Mouse (Mus musculus) left cerebral cortex, postnatal 4 days (tissue): ENCODE results near the gene Shld1. TPM values are rescaled to one million over a fixed set of nuclear protein-coding genes. Genes with fewer than 3 reads are reported as not detected.

ENCODE experiments used
- DNase-seq: peaks from one replicate; pipeline ENCODE4 v3.0.0-alpha.2; 2022
- intact Hi-C: fragments of 180-260 bp; cut with DNase I; formaldehyde crosslinking; loops from one replicate; pipeline ENCODE4 v1.15.1; 2025
- total RNA-seq, 2 experiments: library from RNA; stranded (reverse); gene quantifications; 2 replicates each; pipeline ENCODE4 v1.2.3; 2021

Shld1 gene
- total RNA-seq, result 1 to 10 TPM; 8.1 to 9.8 TPM

DNA sequence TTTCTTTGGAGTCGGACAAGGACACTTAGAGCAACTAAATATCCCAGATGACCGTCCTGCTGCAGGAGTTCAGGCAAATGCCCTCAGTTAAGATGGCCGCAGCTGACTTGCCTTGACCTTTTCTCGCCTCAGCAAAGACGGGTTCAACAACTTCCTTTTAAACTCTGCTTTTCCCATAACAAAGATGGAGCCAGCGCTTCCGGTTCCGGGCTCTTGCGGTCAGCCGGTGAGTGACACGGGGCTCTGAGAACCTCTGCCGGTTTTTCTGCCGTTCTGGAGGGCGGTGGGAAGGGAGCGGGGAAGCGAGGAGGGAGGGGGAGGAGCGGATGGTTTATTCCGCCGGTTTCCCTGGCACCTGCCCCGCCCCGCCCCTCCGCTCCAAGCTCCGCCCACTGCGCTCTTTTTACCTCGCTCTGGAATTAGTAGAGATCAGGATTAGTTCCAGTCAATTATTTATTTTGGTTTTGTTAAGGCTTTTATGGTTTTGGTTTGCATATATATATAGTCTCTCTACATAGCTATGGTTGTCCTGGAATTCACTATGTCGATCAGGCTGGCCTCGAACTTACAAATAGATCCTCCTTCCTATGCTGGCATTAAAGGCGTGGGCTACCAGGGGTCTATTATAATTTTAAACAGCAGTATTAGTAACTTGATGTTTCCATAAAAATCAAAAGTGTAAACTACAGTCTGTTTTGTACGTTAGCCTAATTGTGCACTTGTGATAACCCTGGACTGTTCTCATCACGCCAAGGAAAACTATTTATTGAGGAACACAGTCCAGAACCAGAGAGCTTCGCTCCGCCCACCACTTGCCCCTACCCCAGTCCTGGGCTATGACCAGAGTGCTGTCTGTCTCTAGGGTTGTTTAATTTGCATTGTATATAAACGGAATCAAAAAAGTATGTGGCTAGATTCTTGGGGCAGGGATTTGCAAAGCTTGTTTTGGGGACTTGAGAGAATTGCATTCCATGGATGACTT, at the start of gene Shld1:
Gene Shld1 (plus strand): TSS at position 176 of the 982 bp plus-strand sequence.
- peak; percentile 87 for DNase-seq
- intact Hi-C loops, result loop anchor here (5.0 to 10.0 kb wide), 2 partner anchors 82 to 110 kb away; no protein-coding TSS in a partner anchor

DNA sequence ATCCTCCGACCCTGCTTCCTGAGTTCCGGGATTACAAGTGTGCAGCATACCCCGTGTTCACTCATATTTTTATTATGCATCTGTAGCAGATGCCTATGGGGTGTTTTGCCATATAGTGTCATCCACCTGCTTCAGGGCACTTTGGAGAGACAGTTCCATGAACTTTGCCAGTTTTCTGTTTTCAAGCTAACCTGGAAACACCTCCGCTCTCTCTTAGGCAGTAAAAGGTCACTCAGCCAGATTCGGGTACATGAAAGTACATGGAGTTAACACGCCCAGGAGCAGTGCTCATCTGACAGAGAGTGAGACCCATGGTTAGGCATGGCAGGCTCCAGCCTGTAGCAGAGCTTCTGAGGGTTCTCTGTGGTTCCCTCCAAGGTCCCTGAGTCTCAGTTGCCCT, 48.4 kb upstream of the Shld1 start:
- intact Hi-C loops, result no loop called here

GRCm38 (mm10) chr2:132639337-132639736, 47.4 kb upstream of the Shld1 start:
- no peak for DNase-seq
- intact Hi-C loops, result no loop called here

More for the DNA sequence above, 48.4 kb upstream of the Shld1 start:
- DNase-seq, result no peak

- intact Hi-C loops, result no loop called here
Measured at GRCm38 (mm10) chr2:132641196-132641595, 45.5 kb upstream of the Shld1 start.

DNA sequence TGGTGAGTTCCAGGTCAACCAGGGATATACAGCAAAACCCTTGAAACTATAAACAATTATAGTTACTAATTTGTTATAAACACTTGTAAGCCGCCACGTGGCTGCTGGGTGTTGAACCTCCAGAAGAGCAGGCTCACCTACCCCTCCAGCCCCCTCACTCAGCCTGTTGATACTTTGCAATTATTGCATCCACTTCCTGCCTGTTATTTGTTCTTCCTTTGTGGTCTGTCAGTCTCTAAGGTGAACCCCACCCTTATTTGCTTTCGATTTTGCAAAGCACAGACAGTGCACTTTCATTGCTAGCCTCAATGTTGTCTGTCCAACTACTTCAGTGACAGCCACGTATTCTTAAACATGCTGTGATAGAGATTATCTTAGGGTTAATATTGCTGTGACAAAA, 43.6 kb upstream of the Shld1 start:
- intact Hi-C loops, result no loop called here
- no peak for DNase-seq

More at GRCm38 (mm10) chr2:132641196-132641595, 45.5 kb upstream of the Shld1 start:
- no peak for DNase-seq

GRCm38 (mm10) chr2:132646856-132647745, 39.6 kb upstream of the Shld1 start:
- intact Hi-C loops, result no loop called here

GRCm38 (mm10) chr2:132649352-132649870, 37.3 kb upstream of the Shld1 start:
- intact Hi-C loops, result no loop called here
- DNase-seq, result no peak

More at GRCm38 (mm10) chr2:132646856-132647745, 39.6 kb upstream of the Shld1 start:
- no peak for DNase-seq

DNA sequence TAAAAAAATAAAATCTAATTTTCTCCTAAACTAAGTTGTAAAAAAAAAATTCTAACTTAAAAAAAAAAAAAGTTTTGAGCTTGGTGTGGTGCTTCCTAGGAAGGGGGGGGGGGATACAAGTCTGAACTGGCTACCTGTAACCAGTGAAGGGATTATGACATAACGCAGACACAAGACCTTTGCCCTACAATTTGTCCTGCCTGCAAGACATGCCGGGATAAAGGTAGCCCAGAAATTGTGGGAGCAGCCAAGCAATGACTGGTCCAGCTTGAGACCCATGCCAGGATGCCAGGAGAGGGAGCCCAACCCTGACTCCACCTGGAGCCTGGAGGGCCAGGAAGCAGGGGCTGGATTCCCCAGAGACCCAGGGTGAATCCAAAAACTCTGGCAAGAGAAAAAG, 36.2 kb upstream of the Shld1 start:
- intact Hi-C loops, result no loop called here
- DNase-seq, result no peak

DNA sequence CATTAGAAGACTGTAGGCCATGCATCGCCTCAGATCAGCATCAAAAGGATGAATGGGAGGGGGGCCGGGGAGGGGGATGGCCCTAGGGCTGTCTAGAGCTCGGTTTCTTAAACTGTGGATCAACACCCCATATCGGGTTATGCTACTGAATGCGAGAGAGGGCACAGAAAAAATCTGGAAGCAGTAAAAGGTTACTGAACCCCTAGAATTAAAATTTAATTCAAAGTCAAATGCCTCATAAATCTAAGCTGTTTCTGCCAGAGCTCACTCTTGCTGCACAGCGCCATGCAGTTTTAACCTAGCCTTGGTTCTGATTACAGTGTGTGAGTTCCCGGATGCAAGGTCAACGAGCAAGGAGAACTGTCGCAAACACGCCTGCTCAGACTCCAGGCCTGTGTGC, 34.3 kb upstream of the Shld1 start:
- no peak for DNase-seq
- intact Hi-C loops, result no loop called here

GRCm38 (mm10) chr2:132654834-132655495, 31.8 kb upstream of the Shld1 start:
- no peak for DNase-seq
- intact Hi-C loops, result no loop called here

GRCm38 (mm10) chr2:132657186-132657585, 29.5 kb upstream of the Shld1 start:
- DNase-seq, result no peak
- intact Hi-C loops, result no loop called here

- no peak for DNase-seq
- intact Hi-C loops, result no loop called here
Measured at GRCm38 (mm10) chr2:132658412-132659120, 28.2 kb upstream of the Shld1 start.

DNA sequence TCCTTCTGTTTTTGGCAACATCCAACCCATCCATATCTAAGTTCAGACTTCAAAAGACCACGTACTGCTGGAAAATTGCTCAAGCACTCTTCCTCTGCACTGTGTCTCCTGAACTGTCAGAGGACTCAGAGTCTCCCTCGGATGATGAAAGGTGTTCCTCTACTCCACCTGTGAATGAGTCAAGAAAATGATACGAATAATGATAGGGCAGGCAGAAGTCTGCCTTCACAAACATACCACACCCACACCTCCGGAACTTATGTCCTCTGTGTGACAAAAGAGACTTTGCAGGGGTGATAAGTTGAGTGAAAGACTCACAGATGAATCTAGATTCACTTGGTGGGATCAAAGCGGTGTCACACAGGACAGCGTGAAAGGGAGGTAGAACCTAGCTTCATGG, 17.6 kb upstream of the Shld1 start:
- intact Hi-C loops, result no loop called here
- no peak for DNase-seq

DNA sequence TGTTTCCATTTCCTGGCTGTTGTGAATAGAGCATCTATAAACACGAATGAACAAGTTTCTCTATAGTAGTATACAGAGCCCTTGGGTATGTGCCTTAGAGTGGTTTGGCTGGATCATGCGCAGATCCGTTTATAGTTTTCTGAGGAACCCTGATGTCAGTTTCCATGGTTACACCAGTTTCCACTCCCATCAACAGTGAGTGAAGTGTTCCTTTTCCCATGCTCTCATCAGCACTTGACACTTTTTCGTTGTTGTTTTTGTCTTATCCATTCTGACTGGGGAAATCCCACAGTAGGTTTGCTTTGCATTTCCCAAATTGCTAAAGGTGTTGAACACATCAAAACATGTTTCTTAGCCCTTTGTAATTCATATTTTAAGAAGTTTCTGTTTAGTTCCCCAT, 16.4 kb upstream of the Shld1 start:
- intact Hi-C loops, result no loop called here
- DNase-seq, result no peak

DNA sequence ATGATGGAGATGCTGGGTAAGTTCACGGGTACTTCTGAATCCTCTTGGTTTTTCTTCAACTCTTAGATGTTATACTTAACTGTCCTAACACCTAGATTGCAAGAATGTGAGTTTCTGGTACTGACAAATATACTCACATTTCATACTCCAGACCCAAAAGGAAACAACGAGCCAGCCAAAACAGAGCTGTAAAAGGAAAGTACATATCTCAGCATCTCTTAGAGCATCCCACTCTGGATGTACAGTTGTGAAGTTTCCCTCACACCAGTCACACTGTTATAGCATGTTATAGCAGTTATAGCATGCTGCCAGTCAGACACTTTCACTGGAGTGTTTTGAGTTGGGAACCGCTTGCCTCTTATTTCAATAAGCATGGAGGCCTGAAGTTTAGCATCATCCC, 14.6 kb upstream of the Shld1 start:
- DNase-seq, result no peak
- intact Hi-C loops, result no loop called here

- intact Hi-C loops, result no loop called here
- DNase-seq, result no peak
Measured at GRCm38 (mm10) chr2:132676111-132676510, 10.6 kb upstream of the Shld1 start.

- intact Hi-C loops, result loop anchor here (5.0 to 10.0 kb wide), 2 partner anchors 80 to 108 kb away; no protein-coding TSS in a partner anchor
- no peak for DNase-seq
Measured at GRCm38 (mm10) chr2:132685001-132685400, 1.7 kb upstream of the Shld1 start.

DNA sequence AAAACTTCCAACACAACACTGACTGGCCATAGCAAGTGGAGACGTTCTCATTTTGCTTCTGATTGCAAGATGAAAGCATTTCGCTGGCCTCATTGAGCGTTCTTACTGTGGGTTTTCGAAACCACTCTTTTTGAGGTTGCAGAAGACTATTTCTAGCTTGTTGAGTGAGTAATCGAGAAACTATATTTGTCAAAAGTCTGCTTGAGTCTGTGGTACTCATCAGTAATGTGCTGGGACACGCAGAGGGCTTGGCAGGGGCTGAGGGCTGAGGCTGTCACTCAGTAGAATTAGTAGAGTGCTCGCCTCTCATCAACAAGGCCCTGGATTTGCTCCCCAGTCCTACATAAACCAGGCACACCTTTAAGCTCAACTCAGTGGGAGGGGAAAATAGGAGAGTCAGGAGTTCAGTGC, 1.9 kb downstream of the Shld1 start:
- intact Hi-C loops, result loop anchor here (5.0 to 10.0 kb wide), 2 partner anchors 84 to 111 kb away; no protein-coding TSS in a partner anchor
- no peak for DNase-seq

DNA sequence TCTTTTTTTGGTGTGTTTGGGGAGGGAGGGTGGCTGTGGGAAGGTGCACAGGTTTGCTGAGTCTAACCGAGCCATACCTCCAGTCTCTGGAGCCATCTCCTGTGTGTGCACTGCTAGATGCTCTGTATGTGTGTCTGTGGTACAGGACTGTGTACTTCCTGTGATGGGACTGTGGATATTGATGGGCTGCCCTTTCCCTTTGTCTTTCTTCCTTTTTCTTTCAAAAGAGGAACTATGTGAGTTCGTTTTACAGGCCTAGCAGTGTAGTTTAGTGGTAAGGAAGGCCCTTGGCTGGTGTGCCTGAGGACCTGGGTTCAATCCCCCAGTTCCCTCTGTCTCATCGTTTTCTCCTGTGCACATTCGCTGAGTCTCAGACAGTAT, 2.4 kb downstream of the Shld1 start:
- no peak for DNase-seq
- intact Hi-C loops, result loop anchor here (5.0 to 10.0 kb wide), 2 partner anchors 84 to 112 kb away; no protein-coding TSS in a partner anchor
